Mouse (Mus musculus): ENCODE results near the gene Coq6. TPM values are rescaled to one million over a fixed set of nuclear protein-coding genes. Genes with fewer than 3 reads are reported as not detected.

The Coq6 gene
- total RNA-seq, 2 experiments from 2014 or later = 89.2 to 93.1 TPM

Other genes starting within 250 kb of the Coq6 start
- 10 to 100 TPM; 10.3 to 10.6 TPM for gene Dnal1, start 247.3 kb upstream of the Coq6 start, total RNA-seq (2021)
- under 1 TPM; 0.35 to 0.43 TPM for gene Pnma1, start 213.2 kb upstream of the Coq6 start, total RNA-seq (2021)
- 10 to 100 TPM; 19.5 to 20.3 TPM for gene Elmsan1, start 142.8 kb upstream of the Coq6 start, total RNA-seq (2021)
- gene Ptgr2, start 76.4 kb upstream of the Coq6 start, total RNA-seq (2021) = 100 to 1,000 TPM; 155 to 176 TPM
- gene Zfp410, start 44.8 kb upstream of the Coq6 start, total RNA-seq (2021) = 10 to 100 TPM; 33.6 to 34.8 TPM
- 1 to 10 TPM; 5.7 to 6.1 TPM for gene Fam161b, start 176 bp downstream of the Coq6 start, total RNA-seq (2021)
- 10 to 100 TPM; 50.0 to 58.4 TPM for gene Entpd5, start 47.4 kb downstream of the Coq6 start, total RNA-seq (2021)
- 1 to 10 TPM; 1.9 TPM for gene Bbof1, start 47.4 kb downstream of the Coq6 start, total RNA-seq (2021)
- gene Rnf113a2, start 55.5 kb downstream of the Coq6 start, total RNA-seq (2021) = 10 to 100 TPM; 10.7 TPM
- gene Aldh6a1, start 89.3 kb downstream of the Coq6 start, total RNA-seq (2021) = 10 to 100 TPM; 59.7 to 66.2 TPM
- 1 to 10 TPM; 8.0 to 9.1 TPM for gene Lin52, start 89.8 kb downstream of the Coq6 start, total RNA-seq (2021)
- gene Vsx2, start 208.1 kb downstream of the Coq6 start, total RNA-seq (2021) = not detected